Mouse (Mus musculus) monocyte, adult 2 months (primary cell): ENCODE measurements around the gene Gm14744.
"Not testable (repeated sequence)": the region's sequence is repeated elsewhere in the genome, so short reads cannot be mapped to it uniquely, and the experiment has no call there.

ENCODE experiments used
- DNase-seq, 2 experiments: peaks; one replicate each; pipeline ENCODE4 v3.0.0; 2022; ENCODE audit warnings: low spot score in 2 of 2, low read depth in 1 of 2

Gm14744 gene

DNA sequence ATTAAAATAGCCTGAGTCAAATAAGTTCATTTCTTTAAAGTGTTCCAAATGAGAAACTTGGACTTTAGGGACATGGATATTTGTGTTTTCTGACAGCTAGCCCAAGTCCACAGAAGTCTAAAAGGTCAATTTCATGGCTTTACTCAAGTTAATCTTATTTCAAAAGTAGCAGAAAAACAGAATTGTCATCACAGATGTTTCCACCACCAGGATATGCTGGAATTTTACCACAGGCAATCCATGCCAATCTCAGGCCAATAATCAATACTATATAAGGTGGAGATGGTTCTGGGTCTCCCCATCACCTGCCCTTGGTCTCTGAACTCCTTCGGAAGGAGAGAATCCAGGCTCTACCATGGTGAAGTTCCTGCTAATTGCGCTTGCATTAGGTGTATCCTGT is at the start of gene Gm14744:
Gm14744 (plus strand) TSS at position 301 of the 400 bp plus-strand sequence.
- DNase-seq: not testable (repeated sequence)

DNA sequence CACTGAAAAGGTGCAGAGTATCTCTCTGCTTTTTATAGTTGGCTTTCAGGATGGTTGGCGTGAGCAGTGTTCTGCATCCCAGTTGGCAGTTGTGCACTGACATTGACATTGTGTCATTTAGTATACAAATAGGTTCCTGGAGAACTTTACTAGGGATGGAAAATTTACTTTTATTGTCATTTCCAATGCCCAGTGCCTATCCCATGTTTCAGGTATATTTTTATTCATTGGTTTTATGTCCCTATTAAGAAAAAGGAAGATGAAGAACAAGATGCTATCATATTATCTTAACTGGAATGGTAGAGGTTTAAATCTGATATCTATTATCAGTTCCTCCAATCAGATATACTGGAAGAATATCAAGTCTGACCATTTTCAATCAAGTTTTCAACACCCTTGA is 11.0 kb upstream of the Gm14744 start, which contains the start of gene Pbsn:
Pbsn (minus strand) TSS at position 101 of the 400 bp plus-strand sequence.
- DNase-seq: no peak

DNA sequence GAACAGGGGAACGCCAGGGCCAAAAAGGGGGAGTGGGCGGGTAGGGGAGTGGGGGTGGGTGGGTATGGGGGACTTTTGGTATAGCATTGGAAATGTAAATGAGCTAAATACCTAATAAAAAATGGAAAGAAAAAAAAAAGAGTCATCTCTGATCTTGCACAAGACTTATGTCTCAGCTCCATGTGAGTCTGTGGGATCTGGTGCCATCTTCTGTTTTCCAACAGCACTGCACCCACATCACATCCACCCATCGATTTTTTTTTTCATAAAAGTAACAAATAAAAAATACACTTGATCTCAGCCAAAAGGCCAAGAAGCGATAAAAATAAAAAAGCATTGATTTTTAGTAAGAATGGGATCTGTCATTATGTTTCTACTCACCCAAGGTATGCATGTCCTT is 15.5 kb downstream of the Gm14744 start:
- not testable (repeated sequence) for DNase-seq
